Mouse (Mus musculus) hindlimb bud, embryonic 11.5 days (tissue): Measurements from ENCODE around the gene Hist1h2bg.
"Not testable (repeated sequence)": the region's sequence is repeated elsewhere in the genome, so short reads cannot be mapped to it uniquely, and the experiment has no call there.

ENCODE experiments used
- DNase-seq: peaks from one replicate; pipeline ENCODE4 v3.0.0-alpha.2; 2012; ENCODE audit warnings: low read depth, low spot score; ENCODE audit errors: extremely low spot score

Hist1h2bg gene

GRCm38 (mm10) chr13:23561883-23562659, 9.1 kb upstream of the Hist1h2bg start, which contains the start of gene Hist1h3e:
Hist1h3e (minus strand) TSS chr13:23562369.
- DNase-seq = peak; percentile 98

- no peak for DNase-seq
These were observed 8.3 kb upstream of the Hist1h2bg start for GRCm38 (mm10) chr13:23562699-23563462.

- DNase-seq = no peak
These were observed 6.7 kb upstream of the Hist1h2bg start for GRCm38 (mm10) chr13:23564482-23564881.

- not testable (repeated sequence) for DNase-seq
These were observed 755 bp upstream of the Hist1h2bg start for GRCm38 (mm10) chr13:23570261-23571021.

GRCm38 (mm10) chr13:23571504-23572217, 465 bp downstream of the Hist1h2bg start:
- not testable (repeated sequence) for DNase-seq

- no peak for DNase-seq
These were observed 1.2 kb downstream of the Hist1h2bg start for GRCm38 (mm10) chr13:23572218-23573033.

GRCm38 (mm10) chr13:23573034-23573897, 2.1 kb downstream of the Hist1h2bg start:
- DNase-seq = not testable (repeated sequence)

GRCm38 (mm10) chr13:23573898-23574524, 2.8 kb downstream of the Hist1h2bg start, which contains the start of the genes Hist1h2bf and Hist1h2ad:
Hist1h2bf (minus strand) TSS chr13:23574196.
Hist1h2ad (plus strand) TSS chr13:23574381.
- peak; percentile 98 for DNase-seq

GRCm38 (mm10) chr13:23574546-23575170, 3.5 kb downstream of the Hist1h2bg start:
- DNase-seq = not testable (repeated sequence)

- DNase-seq = no peak
These were observed 4.2 kb downstream of the Hist1h2bg start, which contains the start of gene Hist1h3d for GRCm38 (mm10) chr13:23575271-23575851. Hist1h3d (plus strand) TSS chr13:23575763.

- DNase-seq = not testable (repeated sequence)
These were observed 4.7 kb downstream of the Hist1h2bg start for GRCm38 (mm10) chr13:23575864-23576313.

GRCm38 (mm10) chr13:23576351-23576881, 5.2 kb downstream of the Hist1h2bg start:
- DNase-seq = no peak

- DNase-seq = no peak
These were observed 5.9 kb downstream of the Hist1h2bg start for GRCm38 (mm10) chr13:23576906-23577639.

GRCm38 (mm10) chr13:23577835-23578234, 6.6 kb downstream of the Hist1h2bg start:
- no peak for DNase-seq

- no peak for DNase-seq
These were observed 10.4 kb downstream of the Hist1h2bg start, which contains the start of gene Hist1h4d for GRCm38 (mm10) chr13:23581408-23582218. Hist1h4d (plus strand) TSS chr13:23581598.
